Mouse (Mus musculus) forebrain, embryonic 10.5 days (tissue): ENCODE measurements at regions not wholly inside any gene's neighbourhood (a gene's known extent, or its start where the extent isn't known, plus 50 kb on each side); places are given as distances from the start of the nearest gene placed in this dataset.

Source experiments
- DNase-seq: peaks from one replicate; pipeline ENCODE4 v3.0.0-alpha.2; 2017; ENCODE audit warnings: low spot score; ENCODE audit errors: extremely low spot score
- H3K27ac ChIP-seq: fragments of 300-500 bp; sonication (generic); 2 replicates; pipeline ENCODE4 v1.5.1; 2016; ENCODE audit warnings: mild to moderate bottlenecking
- H3K27me3 ChIP-seq: fragments of 300-500 bp; sonication (generic); 2 replicates; pipeline ENCODE4 v1.6.1; 2016; ENCODE audit warnings: mild to moderate bottlenecking; ENCODE audit not compliant: poor library complexity, severe bottlenecking
- H3K36me3 ChIP-seq: fragments of 300-500 bp; sonication (generic); replicated peaks from 2 replicates; pipeline ENCODE4 v1.6.1; 2016; ENCODE audit warnings: mild to moderate bottlenecking, moderate library complexity
- H3K4me1 ChIP-seq: fragments of 300-500 bp; sonication (generic); 2 replicates; pipeline ENCODE4 v1.6.1; 2016
- H3K4me3 ChIP-seq: fragments of 300-500 bp; sonication (generic); 2 replicates; pipeline ENCODE4 v1.5.1; 2016; ENCODE audit warnings: mild to moderate bottlenecking, moderate library complexity
- H3K9me3 ChIP-seq: fragments of 300-500 bp; sonication (generic); 2 replicates; pipeline ENCODE4 v1.6.1; 2016; ENCODE audit warnings: mild to moderate bottlenecking, moderate library complexity
- WGBS: fragments of 180-500 bp; shearing (Covaris S2); methylation state at CpG from one replicate; pipeline ENCODE4 v1.1.7; 2016; 5-methylcytosine and 5-hydroxymethylcytosine counted together

GRCm38 (mm10) chr4:33582986-33583720 is 273.0 kb downstream of the Rngtt start:
- no peaks in the 10 kb centered on the region for H3K36me3 ChIP-seq
- 90% methylated on average over 15 of the region's 15 CpGs for WGBS
- peaks cover 10% of the 10 kb centered on the region; the same call in 1 of the 2 replicates for H3K27me3 ChIP-seq
- H3K4me1 ChIP-seq, result peaks cover 27% of the 10 kb centered on the region
- no peak overlapping the region for H3K27ac ChIP-seq
- no peak for DNase-seq
- H3K9me3 ChIP-seq, result no peaks in the 10 kb centered on the region
- H3K4me3 ChIP-seq, result no peak overlapping the region

- no peak for DNase-seq
- no peaks in the 10 kb centered on the region for H3K9me3 ChIP-seq
- H3K27ac ChIP-seq, result no peak overlapping the region
- peaks cover 35% of the 10 kb centered on the region for H3K4me1 ChIP-seq
- H3K4me3 ChIP-seq, result no peak overlapping the region
- no peaks in the 10 kb centered on the region for H3K36me3 ChIP-seq
- whole genome bisulfite sequencing, result 93% methylated on average over 22 of the region's 22 CpGs
- H3K27me3 ChIP-seq, result peaks cover 11% of the 10 kb centered on the region; the same call in 1 of the 2 replicates
Observed at GRCm38 (mm10) chr4:33583979-33584907, 274.1 kb downstream of the Rngtt start.

GRCm38 (mm10) chr4:33585821-33586220 is 275.7 kb downstream of the Rngtt start:
- Histone ChIP-seq H3K4me3 (no peak overlapping the region), H3K27me3 (peaks cover 11% of the 10 kb centered on the region; the same call in 1 of the 2 replicates), H3K4me1 (peaks cover 39% of the 10 kb centered on the region), H3K36me3 (no peaks in the 10 kb centered on the region), H3K27ac (peak overlapping the region; percentile 79), H3K9me3 (no peaks in the 10 kb centered on the region)
- 81% methylated on average over 6 of the region's 6 CpGs for WGBS
- DNase-seq, result no peak

DNA sequence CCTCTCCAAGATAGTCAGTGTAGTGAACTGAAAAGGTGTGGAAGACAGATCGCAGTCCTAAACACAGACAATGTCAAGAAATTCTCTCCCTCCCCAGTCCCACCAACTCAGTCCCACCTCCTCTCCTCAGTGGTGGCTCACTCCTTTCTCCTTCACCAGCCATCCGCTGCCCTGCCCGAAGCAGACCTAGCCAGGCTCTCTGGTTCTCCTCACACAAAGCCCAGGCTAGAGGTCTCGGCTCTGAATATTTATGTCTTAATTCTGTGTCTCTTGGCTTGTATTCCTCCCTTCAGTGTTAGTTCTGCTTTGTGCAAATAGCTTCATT is 276.1 kb downstream of the Rngtt start:
- Histone ChIP-seq H3K27ac (peak overlapping the region; percentile 79), H3K9me3 (no peaks in the 10 kb centered on the region)

DNA sequence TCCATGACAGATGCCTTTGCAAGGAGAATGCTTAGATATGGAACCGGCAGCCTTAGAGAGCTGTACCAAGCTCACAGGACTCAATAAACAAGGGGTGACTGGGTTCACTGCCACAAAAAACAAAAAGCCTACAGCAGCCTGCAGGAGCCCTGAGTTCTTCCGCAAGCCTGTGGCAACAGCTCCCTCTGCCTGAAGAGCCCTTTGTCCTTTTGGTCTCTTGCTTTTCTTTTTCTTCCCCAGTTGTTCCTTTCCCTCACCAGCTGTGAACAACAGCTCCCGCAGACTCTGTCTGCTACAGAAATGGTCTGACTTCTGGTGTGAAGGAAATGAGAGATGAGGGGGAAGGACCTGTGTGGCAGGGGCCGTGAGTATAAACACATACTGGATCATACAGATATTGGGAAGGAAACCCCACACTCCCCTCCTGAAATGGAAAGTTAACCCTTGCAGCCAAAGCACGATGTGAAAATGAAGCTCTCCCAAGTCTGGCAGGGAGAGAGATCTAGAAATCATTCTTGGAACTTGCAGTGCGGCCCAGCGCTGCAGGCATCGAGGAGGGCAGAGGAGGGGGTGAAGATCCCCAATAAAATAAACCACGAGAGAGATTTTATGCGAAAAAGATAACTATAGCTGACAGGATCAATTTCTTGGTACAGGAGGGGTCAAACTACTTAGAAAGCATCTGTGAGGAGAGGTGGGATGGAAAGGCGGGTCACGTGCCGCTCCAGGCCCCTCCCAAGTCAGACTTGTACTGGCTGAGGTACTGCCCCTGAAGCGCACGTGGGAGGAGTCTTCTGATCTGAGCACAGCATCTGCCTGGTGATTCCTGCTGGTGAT is 276.7 kb downstream of the Rngtt start:
- Histone ChIP-seq H3K36me3 (no peaks in the 10 kb centered on the region), H3K4me3 (peak overlapping the region; percentile 41), H3K9me3 (no peaks in the 10 kb centered on the region), H3K27ac (peak overlapping the region; percentile 79), H3K4me1 (peaks cover 39% of the 10 kb centered on the region), H3K27me3 (peaks cover 11% of the 10 kb centered on the region; the same call in 1 of the 2 replicates)
- 8% methylated on average over 15 of the region's 15 CpGs for WGBS
- DNase-seq, result peak; percentile 48

More for the DNA sequence above, 276.1 kb downstream of the Rngtt start:
- Histone ChIP-seq H3K27me3 (peaks cover 11% of the 10 kb centered on the region; the same call in 1 of the 2 replicates), H3K36me3 (no peaks in the 10 kb centered on the region), H3K4me3 (peak overlapping the region; percentile 41; the same call in 1 of the 2 replicates), H3K4me1 (peaks cover 39% of the 10 kb centered on the region)
- no peak for DNase-seq
- WGBS, result 56% methylated on average over 4 of the region's 4 CpGs

DNA sequence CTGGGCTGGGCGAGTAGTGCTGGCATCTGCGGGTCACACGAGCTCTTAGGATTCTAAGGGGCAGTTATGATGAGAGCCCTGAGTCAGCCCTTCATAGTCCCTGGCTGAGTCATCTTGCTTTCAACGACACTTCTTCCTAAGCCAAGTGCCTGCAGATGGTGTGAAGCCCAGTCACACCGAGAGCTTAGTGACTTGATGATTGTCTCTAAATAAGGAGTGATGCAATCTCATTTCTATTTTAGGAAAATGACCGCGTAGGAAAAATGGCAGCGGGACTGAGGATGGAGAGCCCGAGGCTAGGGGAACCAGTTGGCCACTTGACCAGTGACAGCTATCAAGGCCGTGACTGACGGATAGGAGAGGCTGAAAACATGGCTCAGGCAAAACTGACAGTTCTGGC is 277.6 kb downstream of the Rngtt start:
- no peak for DNase-seq
- peaks cover 11% of the 10 kb centered on the region; the same call in 1 of the 2 replicates for H3K27me3 ChIP-seq
- no peak overlapping the region for H3K27ac ChIP-seq
- peaks cover 39% of the 10 kb centered on the region for H3K4me1 ChIP-seq
- no peaks in the 10 kb centered on the region for H3K36me3 ChIP-seq
- peaks cover 7% of the 10 kb centered on the region; the same call in 1 of the 2 replicates for H3K9me3 ChIP-seq
- no peak overlapping the region for H3K4me3 ChIP-seq
- WGBS, result 82% methylated on average over 11 of the region's 11 CpGs

GRCm38 (mm10) chr4:33588127-33588526 is 278.0 kb downstream of the Rngtt start:
- Histone ChIP-seq H3K9me3 (peaks cover 7% of the 10 kb centered on the region; the same call in 1 of the 2 replicates), H3K27ac (no peak overlapping the region), H3K27me3 (peaks cover 11% of the 10 kb centered on the region; the same call in 1 of the 2 replicates), H3K36me3 (no peaks in the 10 kb centered on the region), H3K4me3 (no peak overlapping the region), H3K4me1 (peaks cover 39% of the 10 kb centered on the region)
- DNase-seq, result no peak
- WGBS, result 84% methylated on average over 5 of the region's 5 CpGs

DNA sequence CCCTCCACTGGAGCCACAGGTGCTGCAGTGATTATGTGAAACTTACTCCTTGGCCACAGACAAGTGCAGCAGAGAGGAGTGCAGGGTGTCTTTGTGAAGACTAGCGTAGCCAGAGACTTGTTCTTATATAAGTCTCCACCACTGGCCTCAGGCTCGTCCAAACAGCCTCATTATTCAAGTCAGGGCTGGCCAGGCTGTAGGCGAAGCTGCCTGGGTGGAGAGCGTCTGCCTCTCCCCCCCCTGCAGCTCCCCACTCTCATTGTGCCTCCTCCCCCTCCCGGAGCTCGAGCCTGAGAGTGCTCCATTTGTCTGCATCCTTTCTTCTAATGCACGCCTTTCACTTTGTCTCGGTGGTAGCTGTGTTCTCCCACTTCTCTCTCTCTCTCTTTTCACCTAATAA is 279.1 kb downstream of the Rngtt start:
- peak overlapping the region; percentile 29; the same call in 1 of the 2 replicates for H3K4me3 ChIP-seq
- DNase-seq, result no peak
- no peaks in the 10 kb centered on the region for H3K36me3 ChIP-seq
- peaks cover 39% of the 10 kb centered on the region for H3K4me1 ChIP-seq
- H3K27ac ChIP-seq, result peak overlapping the region; percentile 69
- WGBS, result 8% methylated on average over 8 of the region's 8 CpGs
- H3K9me3 ChIP-seq, result peaks cover 7% of the 10 kb centered on the region; the same call in 1 of the 2 replicates
- peaks cover 13% of the 10 kb centered on the region for H3K27me3 ChIP-seq

- Histone ChIP-seq H3K4me1 (peaks cover 13% of the 10 kb centered on the region), H3K9me3 (peaks cover 7% of the 10 kb centered on the region; the same call in 1 of the 2 replicates), H3K36me3 (no peaks in the 10 kb centered on the region), H3K4me3 (no peak overlapping the region), H3K27ac (peak overlapping the region; percentile 66), H3K27me3 (peaks cover 4% of the 10 kb centered on the region; the same call in 1 of the 2 replicates)
- DNase-seq, result no peak
- WGBS, result 44% methylated on average over 11 of the region's 11 CpGs
Observed at GRCm38 (mm10) chr4:33594997-33595657, 285.0 kb downstream of the Rngtt start.

- peaks cover 7% of the 10 kb centered on the region; the same call in 1 of the 2 replicates for H3K9me3 ChIP-seq
- no peak for DNase-seq
- H3K4me3 ChIP-seq, result no peak overlapping the region
- peaks cover 4% of the 10 kb centered on the region; the same call in 1 of the 2 replicates for H3K27me3 ChIP-seq
- no peaks in the 10 kb centered on the region for H3K36me3 ChIP-seq
- H3K4me1 ChIP-seq, result peaks cover 13% of the 10 kb centered on the region
- 79% methylated on average over 9 of the region's 9 CpGs for WGBS
- peak overlapping the region; percentile 66; the same call in 1 of the 2 replicates for H3K27ac ChIP-seq
Observed at GRCm38 (mm10) chr4:33595763-33596162, 285.7 kb downstream of the Rngtt start.

DNA sequence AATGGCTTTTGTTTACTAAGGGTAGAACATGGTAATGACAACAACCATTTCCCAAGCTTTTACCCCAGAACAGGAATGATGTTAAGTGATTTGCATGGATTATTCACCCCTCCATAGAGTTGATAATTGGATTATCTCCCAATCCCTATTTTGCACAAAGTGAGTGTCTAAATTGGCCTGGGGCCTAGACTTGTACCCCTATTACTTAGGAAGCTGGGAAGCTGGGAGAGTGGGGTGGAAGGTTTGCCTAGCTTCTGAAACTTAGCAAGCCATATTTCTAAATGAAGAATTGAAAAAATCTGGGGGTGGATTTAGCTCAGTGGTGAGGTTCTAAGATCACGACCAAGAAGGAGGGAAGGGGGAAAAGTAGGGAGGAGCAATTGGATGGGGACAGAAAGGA is 289.9 kb downstream of the Rngtt start:
- no peak for DNase-seq
- Histone ChIP-seq H3K9me3 (no peaks in the 10 kb centered on the region), H3K27me3 (no peaks in the 10 kb centered on the region), H3K27ac (no peak overlapping the region), H3K4me1 (peaks cover 11% of the 10 kb centered on the region), H3K4me3 (no peak overlapping the region), H3K36me3 (no peaks in the 10 kb centered on the region)
- 54% methylated on average over 1 of the region's 1 CpGs for WGBS
